Mouse (Mus musculus) embryonic fibroblast, embryonic 13.5 days (primary cell): ENCODE measurements around the gene Cwc22.

ENCODE experiments used
- CTCF ChIP-seq: IDR thresholded peaks from 2 replicates; pipeline ENCODE4 v1.5.1; 2011; ENCODE audit warnings: mild to moderate bottlenecking, control low read depth, low read length, moderate library complexity, borderline replicate concordance; ENCODE audit not compliant: insufficient read depth
- POLR2A ChIP-seq: IDR thresholded peaks from 2 replicates; pipeline ENCODE4 v1.6.1; 2011; ENCODE audit warnings: low read depth, mild to moderate bottlenecking, control low read depth, low read length, moderate library complexity

DNA sequence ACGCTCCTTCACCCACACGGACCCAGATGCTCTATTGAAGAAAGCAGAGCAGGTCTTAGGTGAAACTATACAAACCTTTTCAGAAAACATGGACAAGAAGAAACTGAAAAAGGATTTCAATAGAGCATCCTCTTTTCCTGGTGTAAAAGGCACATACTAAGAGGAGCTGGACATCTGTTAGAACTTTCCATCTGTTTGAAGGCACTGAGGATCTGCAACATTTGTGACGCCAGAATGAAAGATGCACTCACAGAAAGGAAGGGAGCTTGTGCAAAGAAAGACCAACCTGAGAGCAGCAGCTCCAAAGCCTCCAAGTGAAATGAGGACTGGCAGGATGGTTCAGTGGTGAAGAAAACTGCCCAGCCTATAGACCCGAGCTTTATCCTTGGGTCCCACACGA lies 48.2 kb downstream of the Cwc22 start:
- no peak for TF ChIP-seq CTCF
- no peak for TF ChIP-seq POLR2A
